Mouse (Mus musculus): ENCODE data around the gene Trpm2.

DNA sequence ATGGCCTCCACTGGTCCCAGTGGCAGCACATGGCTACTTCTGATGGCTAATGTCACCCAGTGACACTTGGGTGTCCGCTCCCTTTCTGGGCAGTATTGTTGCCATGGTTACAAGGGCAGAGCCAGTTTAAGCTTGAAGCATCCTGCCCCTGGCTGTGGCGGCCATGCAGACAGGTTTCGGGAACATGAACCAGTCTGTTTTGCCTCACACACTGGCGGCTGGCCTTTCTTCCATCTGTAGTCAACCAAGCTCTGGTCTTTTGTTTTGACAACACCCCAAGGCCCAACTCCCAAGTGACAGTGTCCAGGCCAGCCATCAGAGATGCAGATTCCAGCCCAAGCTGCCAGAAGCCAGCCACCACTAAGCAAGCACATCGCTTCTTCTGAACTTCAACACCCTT is 74.8 kb downstream of the Trpm2 start:
- TF ChIP-seq CTCF (IDR thresholded peaks at IDR 0.05; ENCODE audit: low read depth) = peak; percentile 14; the same call in 1 of the 2 replicates
- TF ChIP-seq EP300 (optimal IDR thresholded peaks at IDR 0.05) = no peak

Measured in stomach, postnatal 0 days (tissue).